Mouse (Mus musculus) stomach, postnatal 0 days (tissue): ENCODE results near the gene Il25.

ENCODE experiments used
- CTCF ChIP-seq: IDR thresholded peaks from 2 replicates; pipeline ENCODE4 v1.5.1; 2016; ENCODE audit warnings: antibody characterized with exemption, low read depth, mild to moderate bottlenecking, moderate library complexity
- EP300 ChIP-seq: optimal IDR thresholded peaks from 2 replicates; pipeline ENCODE3; 2016; ENCODE audit warnings: antibody characterized with exemption

- TF ChIP-seq CTCF (no peak), EP300 (no peak)
Measured at GRCm38 (mm10) chr14:54892200-54892599, 40.3 kb upstream of the Il25 start, which contains the start of gene Pabpn1.
